Mouse (Mus musculus): ENCODE data around the gene Gapdh. TPM values are rescaled to one million over a fixed set of nuclear protein-coding genes. Genes with fewer than 3 reads are reported as not detected.

Gene Gapdh
- polyA plus RNA-seq (2015; fragmentation: Nextera tagmentation; extraction: Ambion mirVana), result 886 and 1,355 TPM in 2 replicates

DNA sequence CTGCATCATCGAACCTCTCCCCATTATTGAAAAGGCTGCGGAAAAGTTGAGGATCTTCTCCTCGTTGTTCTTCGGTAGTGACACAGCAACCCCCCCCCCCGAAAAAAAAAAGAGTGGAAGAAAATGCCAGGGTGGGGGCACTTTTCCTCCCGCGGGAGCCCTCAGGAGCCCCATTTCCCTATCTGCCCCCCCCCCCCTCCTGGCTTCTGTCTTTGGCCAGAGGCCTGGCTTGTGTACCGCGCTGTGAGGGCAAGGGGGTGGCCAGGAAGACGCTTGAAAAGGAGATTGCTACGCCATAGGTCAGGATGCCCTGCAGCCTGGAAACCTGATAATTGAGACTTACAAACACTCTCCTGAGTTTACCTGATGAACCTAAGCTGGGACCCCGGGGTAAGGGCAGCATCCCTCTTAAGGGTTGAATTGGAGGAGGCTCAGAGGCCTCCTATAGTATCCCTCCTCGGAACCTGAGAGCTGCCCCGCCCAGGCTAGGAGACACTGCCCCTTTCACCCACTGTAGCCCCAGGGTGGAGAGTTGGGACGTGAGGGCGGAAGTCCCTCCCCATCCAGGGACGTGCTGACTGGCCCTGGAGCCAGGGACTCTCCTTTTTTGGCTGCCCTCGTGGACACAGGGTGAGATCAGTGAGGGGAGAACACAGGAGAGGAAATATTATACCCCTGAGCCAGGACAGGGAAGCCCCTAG, at the start of gene Gapdh:
Gene Gapdh (minus strand): TSS at position 417 of the 701 bp plus-strand sequence.

DNA sequence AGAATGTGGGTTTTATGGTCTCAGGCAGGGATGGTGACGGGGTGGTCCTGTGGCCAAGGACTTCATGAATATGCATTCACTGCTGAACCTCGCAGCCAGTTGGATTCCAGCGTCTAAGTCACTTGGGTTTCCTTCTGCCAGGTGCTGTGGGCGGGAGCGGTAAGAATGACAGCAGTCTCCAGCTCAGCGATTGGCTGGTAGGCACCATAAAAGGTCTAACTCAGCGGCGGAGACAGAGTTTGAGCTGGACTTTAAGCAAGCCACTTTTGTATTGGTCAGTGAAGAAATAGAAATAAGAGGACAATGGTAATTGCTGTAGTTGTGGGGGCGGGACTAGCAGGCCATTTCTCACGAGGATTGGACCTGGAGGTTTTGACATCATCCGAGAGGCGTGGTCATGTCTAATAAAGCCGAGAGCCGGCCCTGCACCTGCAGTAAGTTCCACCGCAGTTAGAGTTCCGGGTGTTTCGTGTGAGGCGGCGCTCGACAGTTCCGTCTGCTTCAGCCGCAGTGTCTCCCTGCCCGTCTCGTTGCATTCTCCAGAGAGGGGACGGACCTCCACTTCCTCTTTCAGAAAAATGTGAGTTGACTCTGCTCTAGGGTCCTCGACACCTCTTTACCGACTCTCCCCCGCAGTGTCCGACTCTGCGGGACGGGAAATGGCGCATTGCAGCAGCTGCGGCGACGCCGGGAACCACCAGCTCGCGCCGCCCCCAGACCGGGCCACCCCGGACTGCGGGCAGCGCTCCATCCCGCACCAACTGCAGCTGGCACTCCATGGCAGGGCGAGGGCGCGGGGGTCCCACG, 49.1 kb upstream of the Gapdh start, which contains the start of gene Vamp1:
Gene Vamp1 (plus strand): TSS at position 404 of the 807 bp plus-strand sequence.

GRCm38 (mm10) chr6:125191332-125192015, 25.2 kb upstream of the Gapdh start, which contains the start of the genes Ncapd2 and Mrpl51:
Gene Ncapd2, minus strand, starts transcription at chr6:125191701.
Gene Mrpl51, plus strand, starts transcription at chr6:125191801.

GRCm38 (mm10) chr6:125145001-125145400, 21.3 kb downstream of the Gapdh start, which contains the start of gene Iffo1:
Gene Iffo1, plus strand, starts transcription at chr6:125145241.

GRCm38 (mm10) chr6:125131302-125132156, 34.7 kb downstream of the Gapdh start, which contains the start of gene Nop2:
Gene Nop2, plus strand, starts transcription at chr6:125131909.

Small RNA genes within 50 kb of the gene (microRNA-seq; reads per million reads assigned to microRNA genes)
- not detected for gene Mir3098 (ENCODE audit: borderline replicate concordance, insufficient number of aligned reads)

Other genes with a start within 250 kb of the Gapdh start
- gene Ptms, start 246.4 kb downstream of the Gapdh start, polyA plus RNA-seq (2015; fragmentation: Nextera tagmentation; extraction: Ambion mirVana), result 365 and 389 TPM in 2 replicates
- 266 and 322 TPM in 2 replicates for gene Mlf2, start 235.1 kb downstream of the Gapdh start, polyA plus RNA-seq (2015; fragmentation: Nextera tagmentation; extraction: Ambion mirVana)
- gene Cops7a, start 200.9 kb downstream of the Gapdh start, polyA plus RNA-seq (2015; fragmentation: Nextera tagmentation; extraction: Ambion mirVana), result 134 and 179 TPM in 2 replicates
- 4.0 and 7.4 TPM in 2 replicates for gene Pianp, start 169.8 kb downstream of the Gapdh start, polyA plus RNA-seq (2015; fragmentation: Nextera tagmentation; extraction: Ambion mirVana)
- gene Zfp384, start 157.3 kb downstream of the Gapdh start, polyA plus RNA-seq (2015; fragmentation: Nextera tagmentation; extraction: Ambion mirVana), result 6.6 and 10.5 TPM in 2 replicates
- gene Ing4, start 126.7 kb downstream of the Gapdh start, polyA plus RNA-seq (2015; fragmentation: Nextera tagmentation; extraction: Ambion mirVana), result 90.1 and 150 TPM in 2 replicates
- gene Acrbp, start 116.8 kb downstream of the Gapdh start, polyA plus RNA-seq (2015; fragmentation: Nextera tagmentation; extraction: Ambion mirVana), result 3.2 and 3.4 TPM in 2 replicates
- 0.37 and 0.96 TPM in 2 replicates for gene Lpar5, start 98.5 kb downstream of the Gapdh start, polyA plus RNA-seq (2015; fragmentation: Nextera tagmentation; extraction: Ambion mirVana)
- gene Chd4, start 70.5 kb downstream of the Gapdh start, polyA plus RNA-seq (2015; fragmentation: Nextera tagmentation; extraction: Ambion mirVana), result 41.4 and 42.5 TPM in 2 replicates
- 17.8 and 24.3 TPM in 2 replicates for gene Nop2, start 34.6 kb downstream of the Gapdh start, polyA plus RNA-seq (2015; fragmentation: Nextera tagmentation; extraction: Ambion mirVana)
- 14.3 and 19.4 TPM in 2 replicates for gene Iffo1, start 21.2 kb downstream of the Gapdh start, polyA plus RNA-seq (2015; fragmentation: Nextera tagmentation; extraction: Ambion mirVana)
- 27.6 and 29.4 TPM in 2 replicates for gene Ncapd2, start 25.2 kb upstream of the Gapdh start, polyA plus RNA-seq (2015; fragmentation: Nextera tagmentation; extraction: Ambion mirVana)
- gene Mrpl51, start 25.3 kb upstream of the Gapdh start, polyA plus RNA-seq (2015; fragmentation: Nextera tagmentation; extraction: Ambion mirVana), result 244 and 300 TPM in 2 replicates
- gene Vamp1, start 49.1 kb upstream of the Gapdh start, polyA plus RNA-seq (2015; fragmentation: Nextera tagmentation; extraction: Ambion mirVana), result 5.4 and 12.5 TPM in 2 replicates
- 10.2 and 11.4 TPM in 2 replicates for gene Tapbpl, start 65.4 kb upstream of the Gapdh start, polyA plus RNA-seq (2015; fragmentation: Nextera tagmentation; extraction: Ambion mirVana)
- gene Cd27, start 70.5 kb upstream of the Gapdh start, polyA plus RNA-seq (2015; fragmentation: Nextera tagmentation; extraction: Ambion mirVana), result 1.4 and 6.7 TPM in 2 replicates
- not detected in 2 replicates for gene Tuba3a, start 119.6 kb upstream of the Gapdh start, polyA plus RNA-seq (2015; fragmentation: Nextera tagmentation; extraction: Ambion mirVana)
- gene Ltbr, start 147.4 kb upstream of the Gapdh start, polyA plus RNA-seq (2015; fragmentation: Nextera tagmentation; extraction: Ambion mirVana), result 50.3 and 70.1 TPM in 2 replicates
- 1.2 and 1.6 TPM in 2 replicates for gene Scnn1a, start 154.2 kb upstream of the Gapdh start, polyA plus RNA-seq (2015; fragmentation: Nextera tagmentation; extraction: Ambion mirVana)
- 86.6 and 158 TPM in 2 replicates for gene Tnfrsf1a, start 182.9 kb upstream of the Gapdh start, polyA plus RNA-seq (2015; fragmentation: Nextera tagmentation; extraction: Ambion mirVana)
- gene Plekhg6, start 214.3 kb upstream of the Gapdh start, polyA plus RNA-seq (2015; fragmentation: Nextera tagmentation; extraction: Ambion mirVana), result 0.30 and 0.51 TPM in 2 replicates